Mouse (Mus musculus) adrenal gland (tissue): ENCODE results near the gene Lamtor1.

Experiments used
- microRNA-seq, 2 experiments: library from miRNA; unstranded; fragments of <30 nt; microRNA quantifications; one replicate each; pipeline ENCODE4; 2019

Lamtor1 gene

Small RNA genes lying within 50 kb of the gene (microRNA-seq; reads per million reads assigned to microRNA genes)
- gene Gm22655: 0 reads per million in 2 experiments
